Mouse (Mus musculus): ENCODE measurements around the gene Gstp2. TPM values are rescaled to one million over a fixed set of nuclear protein-coding genes. Genes with fewer than 3 reads are reported as not detected.
"Not testable (repeated sequence)": the region's sequence is repeated elsewhere in the genome, so short reads cannot be mapped to it uniquely, and the experiment has no call there.

Gene Gstp2
- polyA plus RNA-seq, 1 experiment from 2014 or later: 8.3 TPM

GRCm38 (mm10) chr19:4068242-4068641, 22.4 kb upstream of the Gstp2 start:
- not testable (repeated sequence) for ATAC-seq (ENCODE audit: low FRiP score); H3K4me3 ChIP-seq; H3K9ac ChIP-seq; H3K4me1 ChIP-seq; H3K27ac ChIP-seq; H3K4me2 ChIP-seq (replicated peaks); H3K36me3 ChIP-seq; H3K9me3 ChIP-seq (replicated peaks); H3K27me3 ChIP-seq
- 97% methylated on average over 2 of the region's 2 CpGs for WGBS

GRCm38 (mm10) chr19:4066877-4067276, 21.1 kb upstream of the Gstp2 start:
- no peaks in the 10 kb centered on the region for H3K4me1 ChIP-seq
- no peaks in the 10 kb centered on the region for H3K27me3 ChIP-seq
- no peak overlapping the region for H3K4me3 ChIP-seq
- ATAC-seq (ENCODE audit: low FRiP score): no peak
- no peaks in the 10 kb centered on the region for H3K9me3 ChIP-seq (replicated peaks)
- H3K9ac ChIP-seq: no peak overlapping the region
- no peak overlapping the region for H3K4me2 ChIP-seq (replicated peaks)
- no peaks in the 10 kb centered on the region for H3K36me3 ChIP-seq
- no peak overlapping the region for H3K27ac ChIP-seq

GRCm38 (mm10) chr19:4066280-4066679, 20.5 kb upstream of the Gstp2 start:
- H3K4me1 ChIP-seq: no peaks in the 10 kb centered on the region
- H3K9me3 ChIP-seq (replicated peaks): no peaks in the 10 kb centered on the region
- no peaks in the 10 kb centered on the region for H3K36me3 ChIP-seq
- H3K9ac ChIP-seq: no peak overlapping the region
- no peak overlapping the region for H3K4me3 ChIP-seq
- no peak overlapping the region for H3K4me2 ChIP-seq (replicated peaks)
- WGBS: 86% methylated on average over 6 of the region's 6 CpGs
- no peak overlapping the region for H3K27ac ChIP-seq
- H3K27me3 ChIP-seq: no peaks in the 10 kb centered on the region
- no peak for ATAC-seq (ENCODE audit: low FRiP score)

DNA sequence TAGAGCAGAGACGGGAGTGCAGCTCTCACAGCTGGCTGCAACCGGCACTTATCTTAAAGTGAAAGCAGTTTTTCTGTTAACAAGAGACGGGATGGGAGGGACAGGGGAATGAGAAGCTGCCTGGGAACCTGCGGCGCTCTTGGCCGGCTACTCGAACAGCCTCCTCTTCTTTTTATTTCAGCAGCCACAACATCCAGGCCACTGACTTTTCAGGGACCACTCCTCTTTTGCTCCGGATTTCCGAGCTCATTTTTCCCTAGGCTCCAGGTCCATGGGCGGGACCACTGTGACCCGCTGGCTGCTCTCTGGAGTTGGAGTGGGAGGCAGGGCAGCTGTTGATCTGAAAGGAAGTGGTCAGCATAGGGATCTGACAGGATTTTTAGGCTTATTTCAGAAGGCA, 18.7 kb upstream of the Gstp2 start:
- not testable (repeated sequence) for H3K4me2 ChIP-seq (replicated peaks); ATAC-seq (ENCODE audit: low FRiP score); H3K27me3 ChIP-seq; H3K36me3 ChIP-seq; H3K4me3 ChIP-seq; H3K27ac ChIP-seq; H3K9me3 ChIP-seq (replicated peaks); H3K9ac ChIP-seq; H3K4me1 ChIP-seq
- 17% methylated on average over 4 of the region's 11 CpGs for WGBS

DNA sequence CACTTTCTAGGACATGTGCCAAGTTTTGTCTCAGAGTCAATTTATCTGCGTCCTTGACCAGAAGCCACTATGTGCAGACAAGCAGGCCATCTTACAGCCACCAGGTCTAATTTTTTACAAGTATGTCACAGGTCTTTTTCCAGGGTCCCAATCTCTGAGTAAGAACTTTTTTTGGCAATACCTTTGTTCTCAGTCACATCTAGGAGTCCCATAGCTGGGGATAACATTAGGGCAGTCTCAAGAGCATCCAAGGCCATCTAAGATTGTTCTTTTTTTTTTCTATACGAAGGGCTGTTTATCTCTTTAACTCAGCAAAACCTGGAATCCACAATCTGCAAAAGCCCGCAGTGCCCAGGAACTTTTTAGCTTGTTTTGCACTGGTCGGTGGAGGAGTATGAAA, 17.5 kb upstream of the Gstp2 start:
- not testable (repeated sequence) for H3K4me2 ChIP-seq (replicated peaks); H3K4me1 ChIP-seq; H3K36me3 ChIP-seq; H3K4me3 ChIP-seq; H3K9ac ChIP-seq; H3K27me3 ChIP-seq; ATAC-seq (ENCODE audit: low FRiP score); H3K27ac ChIP-seq; H3K9me3 ChIP-seq (replicated peaks)
- 92% methylated on average over 4 of the region's 4 CpGs for WGBS

GRCm38 (mm10) chr19:4060899-4061465, 15.2 kb upstream of the Gstp2 start:
- H3K4me1 ChIP-seq: no peaks in the 10 kb centered on the region
- H3K9me3 ChIP-seq (replicated peaks): no peaks in the 10 kb centered on the region
- H3K27ac ChIP-seq: no peak overlapping the region
- H3K27me3 ChIP-seq: no peaks in the 10 kb centered on the region
- no peak overlapping the region for H3K9ac ChIP-seq
- WGBS: 90% methylated on average over 5 of the region's 6 CpGs
- no peak overlapping the region for H3K4me3 ChIP-seq
- H3K4me2 ChIP-seq (replicated peaks): no peak overlapping the region
- no peak for ATAC-seq (ENCODE audit: low FRiP score)
- H3K36me3 ChIP-seq: no peaks in the 10 kb centered on the region

- H3K4me2 ChIP-seq (replicated peaks); H3K27me3 ChIP-seq; H3K4me3 ChIP-seq; H3K36me3 ChIP-seq; H3K9me3 ChIP-seq (replicated peaks); ATAC-seq (ENCODE audit: low FRiP score); H3K4me1 ChIP-seq; H3K9ac ChIP-seq; H3K27ac ChIP-seq: not testable (repeated sequence)
- 91% methylated on average over 8 of the region's 8 CpGs for WGBS
Measured at GRCm38 (mm10) chr19:4060044-4060898, 14.4 kb upstream of the Gstp2 start.

- Histone ChIP-seq H3K9ac (no peak within 1 kb of the TSS), H3K27me3 (no peaks in the 10 kb centered on the region), H3K4me3 (no peak within 1 kb of the TSS), H3K36me3 (no peaks in the 10 kb centered on the region), H3K9me3 (replicated peaks) (no peaks in the 10 kb centered on the region), H3K4me2 (replicated peaks) (no peak within 1 kb of the TSS), H3K4me1 (no peaks in the 10 kb centered on the region), H3K27ac (no peak within 1 kb of the TSS)
- WGBS: 83% methylated on average over 15 of the region's 15 CpGs
- no peak for ATAC-seq (ENCODE audit: low FRiP score)
Measured at GRCm38 (mm10) chr19:4059069-4059740, 13.4 kb upstream of the Gstp2 start, which contains the start of gene Gstp3. Gene Gstp3, minus strand, starts transcription at chr19:4059569.

DNA sequence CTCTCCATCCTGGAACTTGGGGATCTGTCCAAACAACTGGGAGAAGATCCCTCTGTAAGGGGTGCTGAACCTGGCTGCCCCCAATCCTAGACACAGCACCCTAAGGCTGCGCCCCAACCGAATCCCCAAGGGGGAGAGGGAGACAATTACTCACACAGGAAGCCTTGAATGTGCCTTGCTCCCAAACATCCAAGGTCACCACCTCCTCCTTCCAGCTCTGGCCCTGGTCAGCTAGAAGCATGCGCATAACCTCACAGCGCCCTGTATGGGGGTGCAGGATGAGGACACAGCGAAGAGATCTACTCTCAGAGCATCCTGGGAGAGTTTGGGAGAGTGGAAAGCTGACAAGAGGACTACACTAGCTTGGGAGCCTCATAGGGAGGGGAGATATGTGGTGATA, 12.8 kb upstream of the Gstp2 start:
- Histone ChIP-seq H3K4me2 (replicated peaks) (no peak overlapping the region), H3K9me3 (replicated peaks) (no peaks in the 10 kb centered on the region), H3K4me1 (no peaks in the 10 kb centered on the region), H3K27me3 (no peaks in the 10 kb centered on the region), H3K9ac (no peak overlapping the region), H3K36me3 (no peaks in the 10 kb centered on the region), H3K27ac (no peak overlapping the region), H3K4me3 (no peak overlapping the region)
- no peak for ATAC-seq (ENCODE audit: low FRiP score)
- 85% methylated on average over 5 of the region's 5 CpGs for WGBS

- no peak overlapping the region for H3K4me3 ChIP-seq
Measured at GRCm38 (mm10) chr19:4057962-4058361, 12.1 kb upstream of the Gstp2 start.

GRCm38 (mm10) chr19:4057389-4057788, 11.6 kb upstream of the Gstp2 start:
- Histone ChIP-seq H3K9ac (no peak overlapping the region), H3K27ac (no peak overlapping the region), H3K4me2 (replicated peaks) (no peak overlapping the region), H3K27me3 (no peaks in the 10 kb centered on the region), H3K4me1 (no peaks in the 10 kb centered on the region), H3K9me3 (replicated peaks) (no peaks in the 10 kb centered on the region), H3K4me3 (no peak overlapping the region), H3K36me3 (no peaks in the 10 kb centered on the region)
- no peak for ATAC-seq (ENCODE audit: low FRiP score)
- whole genome bisulfite sequencing: 84% methylated on average over 13 of the region's 13 CpGs

More at GRCm38 (mm10) chr19:4057962-4058361, 12.1 kb upstream of the Gstp2 start:
- Histone ChIP-seq H3K27me3 (no peaks in the 10 kb centered on the region), H3K36me3 (no peaks in the 10 kb centered on the region), H3K4me1 (no peaks in the 10 kb centered on the region), H3K9ac (no peak overlapping the region), H3K9me3 (replicated peaks) (no peaks in the 10 kb centered on the region), H3K27ac (no peak overlapping the region), H3K4me2 (replicated peaks) (no peak overlapping the region)
- ATAC-seq (ENCODE audit: low FRiP score): no peak
- WGBS: 95% methylated on average over 7 of the region's 7 CpGs

DNA sequence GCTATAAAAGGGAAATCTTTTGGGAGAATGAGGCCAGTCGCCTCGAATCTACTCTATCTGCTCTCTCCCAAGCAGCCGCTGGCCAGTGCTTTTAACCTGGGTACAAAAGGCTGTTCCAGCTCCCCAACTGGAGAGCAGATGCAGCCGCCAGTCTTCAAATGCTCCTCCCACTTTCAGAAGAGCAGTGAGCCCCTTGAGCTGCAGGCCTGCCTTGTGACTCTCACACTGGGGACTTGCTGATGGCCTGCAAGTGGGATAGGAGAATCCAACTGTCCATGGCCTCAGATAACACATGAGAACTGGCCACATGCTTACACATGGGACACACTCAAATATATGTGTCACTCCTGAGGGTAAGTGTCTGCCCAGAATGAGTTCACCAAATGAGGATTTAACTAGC, 10.9 kb upstream of the Gstp2 start:
- no peak overlapping the region for H3K4me3 ChIP-seq
- H3K27me3 ChIP-seq: no peaks in the 10 kb centered on the region

More for the DNA sequence above, 10.9 kb upstream of the Gstp2 start:
- no peaks in the 10 kb centered on the region for H3K4me1 ChIP-seq
- no peaks in the 10 kb centered on the region for H3K9me3 ChIP-seq (replicated peaks)
- no peak overlapping the region for H3K9ac ChIP-seq
- WGBS: 41% methylated on average over 4 of the region's 4 CpGs
- no peak for ATAC-seq (ENCODE audit: low FRiP score)
- H3K27ac ChIP-seq: no peak overlapping the region
- no peaks in the 10 kb centered on the region for H3K36me3 ChIP-seq
- H3K4me2 ChIP-seq (replicated peaks): no peak overlapping the region

Data from hindbrain, embryonic 12.5 days (tissue).